Mouse (Mus musculus) spleen, adult 2 months (tissue): ENCODE results near the gene Rpsa. TPM values are rescaled to one million over a fixed set of nuclear protein-coding genes. Genes with fewer than 3 reads are reported as not detected.

Experiments
- DNase-seq, 2 experiments: peaks; one replicate each; pipeline versions ENCODE4 v3.0.0 to v3.0.0-alpha.2; 2012 to 2021; ENCODE audit warnings: low spot score in 2 of 2, low read depth in 1 of 2
- H3K27ac ChIP-seq: fragments of 200-500 bp; 2 replicates; pipeline ENCODE4 v1.5.1; 2012; ENCODE audit warnings: low read length, inconsistent platforms; ENCODE audit not compliant: insufficient read depth
- H3K27me3 ChIP-seq: fragments of 200-500 bp; 2 replicates; pipeline ENCODE4 v1.6.1; 2012; ENCODE audit warnings: mild to moderate bottlenecking, moderate library complexity, low read length, inconsistent platforms; ENCODE audit not compliant: control insufficient read depth, insufficient read depth
- H3K36me3 ChIP-seq: fragments of 200-500 bp; 2 replicates; pipeline ENCODE4 v1.6.1; 2012; ENCODE audit warnings: mild to moderate bottlenecking, low read length, inconsistent platforms; ENCODE audit not compliant: control insufficient read depth, insufficient read depth
- H3K4me1 ChIP-seq: fragments of 200-500 bp; 2 replicates; pipeline ENCODE4 v1.6.1; 2011; ENCODE audit warnings: inconsistent platforms; ENCODE audit not compliant: control insufficient read depth, insufficient read depth, insufficient read length
- H3K4me3 ChIP-seq: fragments of 200-500 bp; 2 replicates; pipeline ENCODE4 v1.5.1; 2011; ENCODE audit warnings: mild to moderate bottlenecking, inconsistent platforms; ENCODE audit not compliant: insufficient read depth, insufficient read length; ENCODE audit errors: extremely low read depth
- CTCF ChIP-seq: fragments of 200-500 bp; IDR thresholded peaks from 2 replicates; pipeline ENCODE4 v1.5.1; 2011; ENCODE audit warnings: mild to moderate bottlenecking, inconsistent platforms; ENCODE audit not compliant: insufficient read depth, insufficient read length, insufficient replicate concordance; ENCODE audit errors: extremely low read depth
- POLR2A ChIP-seq: fragments of 200-500 bp; IDR thresholded peaks from 2 replicates; pipeline ENCODE4 v1.6.1; 2011; ENCODE audit warnings: low read depth, low read length, inconsistent platforms
- WGBS: fragments of 180-500 bp; shearing (Covaris S2); methylation state at CpG from one replicate; pipeline ENCODE4 v1.1.7; 2018; 5-methylcytosine and 5-hydroxymethylcytosine counted together
- polyA plus RNA-seq: library from polyadenylated mRNA; depleted of rRNA; stranded (reverse); fragments of >200 nt; gene quantifications from 2 replicates; pipeline ENCODE4 v1.2.3, GENCODE M21; 2012; rRNA removed

The Rpsa gene
- polyA plus RNA-seq, 1 experiment, result 2,660 TPM

DNA sequence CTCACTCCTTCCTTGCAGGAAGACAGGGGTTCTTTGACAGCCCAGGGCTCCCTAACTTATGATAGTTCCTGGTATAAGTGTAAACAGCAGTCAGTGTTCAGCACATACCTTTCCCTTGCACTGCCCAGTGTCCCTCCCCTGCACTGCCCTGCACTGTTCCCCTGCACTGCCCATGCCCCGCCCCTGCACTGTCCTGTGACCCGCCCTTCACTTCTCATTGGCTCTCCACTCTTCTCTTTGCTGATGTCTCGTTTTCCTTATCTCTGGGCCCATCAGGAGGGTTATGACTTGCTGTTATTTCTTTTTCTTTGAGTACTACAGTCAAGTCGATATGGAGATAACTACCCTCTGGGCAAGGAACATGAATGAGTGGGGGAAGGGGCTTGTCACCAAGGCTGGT is 30.6 kb downstream of the Rpsa start:
- TF ChIP-seq POLR2A, result no peak
- no peak for TF ChIP-seq CTCF
- WGBS, result 35% methylated on average over 4 of the region's 4 CpGs
- H3K27me3 ChIP-seq, result no peaks in the 10 kb centered on the region
- DNase-seq, result no peak
- H3K4me1 ChIP-seq, result no peaks in the 10 kb centered on the region
- H3K4me3 ChIP-seq, result no peak overlapping the region
- H3K27ac ChIP-seq, result no peak overlapping the region
- H3K36me3 ChIP-seq, result no peaks in the 10 kb centered on the region

DNA sequence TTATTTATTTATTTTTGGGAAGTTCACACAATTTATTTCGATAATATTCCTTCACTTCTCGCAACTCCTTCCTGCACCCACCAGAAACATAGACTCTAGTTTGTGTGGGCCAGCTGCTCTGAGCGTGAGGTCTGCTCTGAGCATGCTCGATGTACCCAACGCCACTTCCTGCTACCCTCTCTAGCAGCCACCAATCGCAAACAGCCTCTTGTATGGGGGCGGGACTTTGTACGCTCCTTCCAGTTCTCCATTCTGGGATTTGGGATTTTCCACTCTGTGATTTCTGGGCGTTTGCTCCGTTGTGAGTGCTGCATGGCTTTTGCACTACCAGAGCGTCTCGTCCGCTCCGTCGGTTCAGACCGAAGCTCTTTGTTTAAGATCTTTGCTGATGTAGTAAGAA is 36.4 kb downstream of the Rpsa start:
- no peak for TF ChIP-seq CTCF
- TF ChIP-seq POLR2A, result no peak
- Histone ChIP-seq H3K4me3 (no peak overlapping the region), H3K36me3 (no peaks in the 10 kb centered on the region), H3K27ac (no peak overlapping the region), H3K27me3 (no peaks in the 10 kb centered on the region), H3K4me1 (no peaks in the 10 kb centered on the region)
- 84% methylated on average over 16 of the region's 16 CpGs for WGBS
- DNase-seq, result no peak

DNA sequence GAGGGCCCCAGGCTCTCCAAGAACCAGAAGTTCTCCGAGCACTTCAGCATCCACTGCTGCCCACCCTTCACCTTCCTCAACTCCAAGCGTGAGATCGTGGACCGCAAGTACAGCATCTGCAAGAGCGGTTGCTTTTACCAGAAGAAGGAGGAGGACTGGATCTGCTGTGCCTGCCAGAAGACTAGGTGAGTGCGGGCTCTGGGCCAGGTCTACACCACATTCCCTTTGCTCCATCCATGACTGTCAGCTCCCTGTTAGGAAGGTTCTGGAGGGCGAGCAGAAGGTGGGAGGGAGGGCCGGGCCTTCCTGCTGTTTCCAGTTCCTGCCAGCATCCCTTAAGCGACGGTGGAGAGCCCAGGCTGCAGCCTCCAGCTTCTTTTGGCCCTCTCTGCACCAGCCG is 40.3 kb downstream of the Rpsa start:
- Histone ChIP-seq H3K27ac (no peak overlapping the region), H3K4me3 (no peak overlapping the region), H3K36me3 (no peaks in the 10 kb centered on the region), H3K27me3 (no peaks in the 10 kb centered on the region), H3K4me1 (no peaks in the 10 kb centered on the region)
- 68% methylated on average over 11 of the region's 11 CpGs for WGBS
- TF ChIP-seq POLR2A (no peak), CTCF (no peak)
- DNase-seq, result no peak

DNA sequence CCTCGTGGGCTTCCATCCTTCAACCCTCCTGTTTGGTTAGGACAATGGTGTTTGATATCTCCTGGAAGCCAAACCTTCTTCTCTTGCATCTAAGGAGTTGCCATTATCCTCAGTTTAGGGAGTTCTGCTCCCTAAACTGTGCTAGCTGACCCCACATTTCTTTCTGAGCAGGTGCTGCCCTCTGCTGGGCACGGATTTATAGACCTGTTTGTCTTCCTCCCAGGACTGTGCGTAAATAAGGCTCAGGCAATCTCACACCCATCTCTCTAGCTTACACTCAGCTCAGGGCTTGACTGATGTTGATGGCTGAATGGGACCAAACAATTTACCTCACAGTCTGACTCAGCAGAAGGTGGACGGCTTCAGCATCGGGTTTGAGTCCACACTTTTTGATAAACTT is 43.8 kb downstream of the Rpsa start:
- WGBS, result 50% methylated on average over 5 of the region's 5 CpGs
- DNase-seq, result peak in 1 of 2 experiments; percentile 46
- no peak overlapping the region for H3K27ac ChIP-seq
- H3K4me3 ChIP-seq, result no peak overlapping the region
- no peaks in the 10 kb centered on the region for H3K4me1 ChIP-seq
- no peaks in the 10 kb centered on the region for H3K27me3 ChIP-seq
- no peak for TF ChIP-seq POLR2A
- peak; percentile 12; the same call in 1 of the 2 replicates for TF ChIP-seq CTCF
- no peaks in the 10 kb centered on the region for H3K36me3 ChIP-seq

DNA sequence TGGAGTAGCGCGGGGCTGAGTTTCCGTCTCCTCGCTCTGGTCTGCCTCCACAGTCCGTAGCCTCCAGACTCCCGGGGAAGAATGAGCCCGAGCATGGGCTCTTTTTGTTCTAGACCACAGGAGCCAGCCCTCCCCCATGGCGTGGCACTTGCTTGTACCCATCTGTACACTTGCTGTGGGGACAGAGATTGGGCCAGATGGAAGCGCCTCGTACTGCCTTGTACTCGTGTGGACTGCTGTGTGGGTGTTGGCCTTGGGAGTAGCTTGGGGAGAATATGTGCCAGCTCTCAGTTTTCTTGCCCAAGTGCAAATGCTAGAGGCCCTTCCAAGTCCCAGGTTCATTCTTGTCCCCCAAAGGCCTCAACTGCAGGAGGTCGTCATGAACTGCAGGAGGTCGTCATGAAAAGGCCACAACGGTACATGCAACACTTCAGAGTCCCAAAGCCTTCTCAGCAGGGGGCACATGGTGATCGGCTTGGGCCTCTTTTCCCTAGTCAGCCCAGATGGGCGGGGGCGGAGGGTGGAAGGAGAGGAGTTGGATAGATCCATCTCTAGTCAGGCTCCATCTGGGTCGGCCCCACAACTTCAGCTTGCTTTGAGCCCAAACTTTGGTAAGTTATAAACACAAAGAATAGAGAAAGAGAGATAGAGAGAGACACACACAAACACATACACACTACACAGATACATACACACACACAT is 47.1 kb downstream of the Rpsa start:
- H3K4me3 ChIP-seq, result no peak overlapping the region
- H3K4me1 ChIP-seq, result no peaks in the 10 kb centered on the region
- TF ChIP-seq POLR2A, result no peak
- TF ChIP-seq CTCF, result no peak
- no peak overlapping the region for H3K27ac ChIP-seq
- no peak for DNase-seq
- H3K36me3 ChIP-seq, result no peaks in the 10 kb centered on the region
- no peaks in the 10 kb centered on the region for H3K27me3 ChIP-seq
- WGBS, result 92% methylated on average over 18 of the region's 18 CpGs

DNA sequence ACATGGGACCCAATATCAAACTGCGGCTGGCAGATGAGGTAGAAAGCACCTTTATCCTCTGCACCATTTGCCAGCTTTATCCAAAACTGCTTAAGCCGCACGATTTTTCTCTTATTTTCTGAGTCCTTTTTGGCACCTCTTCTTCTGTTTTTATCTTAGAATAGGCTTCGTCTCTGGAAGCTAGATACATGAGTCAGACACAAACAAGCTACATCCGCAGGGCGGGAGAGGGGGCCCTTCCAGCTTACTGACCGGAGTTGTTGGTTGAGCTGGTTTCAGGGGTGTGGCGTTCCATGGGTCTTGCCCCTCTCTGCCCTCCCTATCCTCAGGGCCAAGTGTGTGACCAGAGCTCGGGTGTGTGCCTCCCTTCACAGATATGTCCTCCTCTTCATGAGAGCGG is 51.3 kb downstream of the Rpsa start:
- Histone ChIP-seq H3K27me3 (no peaks in the 10 kb centered on the region), H3K27ac (no peak overlapping the region), H3K36me3 (no peaks in the 10 kb centered on the region), H3K4me3 (no peak overlapping the region), H3K4me1 (no peaks in the 10 kb centered on the region)
- TF ChIP-seq CTCF, result no peak
- no peak for TF ChIP-seq POLR2A
- WGBS, result 81% methylated on average over 10 of the region's 10 CpGs
- DNase-seq, result no peak

Other genes starting within 250 kb of the Rpsa start
- gene Wdr48, start 232.8 kb upstream of the Rpsa start, polyA plus RNA-seq, result 27.5 and 32.8 TPM in 2 replicates
- gene Gorasp1, start 190.1 kb upstream of the Rpsa start, polyA plus RNA-seq, result 6.6 and 7.6 TPM in 2 replicates
- 0.04 and 0.15 TPM in 2 replicates for gene Ttc21a, start 190.1 kb upstream of the Rpsa start, polyA plus RNA-seq
- 50.5 and 78.5 TPM in 2 replicates for gene Csrnp1, start 143.0 kb upstream of the Rpsa start, polyA plus RNA-seq
- gene Xirp1, start 104.1 kb upstream of the Rpsa start, polyA plus RNA-seq, result 0.08 TPM in 2 replicates
- 14.4 and 16.8 TPM in 2 replicates for gene Cx3cr1, start 57.8 kb upstream of the Rpsa start, polyA plus RNA-seq
- gene Ccr8, start 35.6 kb upstream of the Rpsa start, polyA plus RNA-seq, result 0.82 and 1.8 TPM in 2 replicates
- gene Slc25a38, start 17.3 kb upstream of the Rpsa start, polyA plus RNA-seq, result 45.7 and 48.1 TPM in 2 replicates
- not detected in 2 replicates for gene Mobp, start 22.0 kb downstream of the Rpsa start, polyA plus RNA-seq
- gene Myrip, start 173.8 kb downstream of the Rpsa start, polyA plus RNA-seq, result 0.13 and 1.2 TPM in 2 replicates